Comparison of ENCODE assay signal across 8 mouse cellular contexts in the genomic region with DNA sequence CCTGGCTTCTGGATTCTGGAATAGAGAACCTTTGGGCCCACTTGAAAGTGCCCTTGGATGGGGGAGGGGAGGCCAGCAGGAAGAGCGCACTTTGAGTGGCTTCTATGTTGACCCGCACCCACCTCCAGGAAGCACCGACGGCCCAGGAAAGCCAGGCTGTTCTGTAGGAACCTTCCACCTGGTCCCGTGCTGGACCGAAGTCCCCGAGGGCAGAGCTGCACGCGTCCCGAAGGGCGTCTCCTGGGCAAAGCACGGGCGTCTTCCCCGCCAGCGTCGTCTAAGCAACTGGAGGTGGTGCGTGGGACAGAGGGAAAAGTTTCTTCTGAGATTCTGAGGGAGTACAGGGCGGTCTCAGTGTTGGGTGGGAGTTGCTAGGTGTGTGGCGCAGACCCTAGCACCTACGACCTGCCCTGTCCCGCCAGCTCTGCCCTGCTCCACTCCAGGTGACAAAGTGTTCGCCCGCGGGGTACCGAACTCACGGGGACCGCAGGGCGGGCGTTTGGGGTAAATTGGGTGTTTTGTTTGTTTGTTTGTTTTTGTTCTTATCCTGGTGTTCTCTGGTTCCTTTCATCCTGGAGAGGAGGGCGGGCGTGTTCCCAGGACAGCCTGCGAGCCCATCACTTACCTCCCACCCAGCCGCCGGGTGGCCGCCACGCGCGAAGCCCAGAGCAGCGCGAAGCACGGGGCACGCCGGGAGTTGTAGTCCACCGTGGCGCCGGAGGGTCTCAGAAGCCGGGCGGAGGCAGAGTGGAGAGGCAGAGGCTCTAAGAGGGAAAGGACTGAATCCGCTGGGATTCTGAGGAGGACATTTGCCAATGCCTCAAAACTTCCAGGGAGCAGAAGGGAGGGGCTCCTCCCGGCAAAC. TPM values are rescaled to one million over a fixed set of nuclear protein-coding genes. Genes with fewer than 3 reads are reported as not detected.
DNase-seq lines count a peak whose midpoint lies in the region; ATAC-seq and TF ChIP-seq lines count a peak whose summit lies in the region.

A gene (minus strand): TSS at position 782 of the 865 bp plus-strand sequence.

- 0 out of 2 replicates have a peak, but pooled peaks cover 3% of the 10 kb centered on the region for H3K9me3 ChIP-seq in G1E (replicated peaks)
- H3K9me3 ChIP-seq in hindbrain, embryonic 10.5 days, result no peaks in the 10 kb centered on the region

- peak within 1 kb of the TSS; percentile 42; the same call in 1 of the 2 replicates for H3K4me3 ChIP-seq in G1E (ENCODE audit: low read depth, low read length)
- H3K4me3 ChIP-seq in hindbrain, embryonic 10.5 days, result peak within 1 kb of the TSS; percentile 66

- no peaks in the 10 kb centered on the region for H3K27me3 ChIP-seq in G1E (ENCODE audit: insufficient read depth, low read length)
- H3K27me3 ChIP-seq in hindbrain, embryonic 10.5 days (ENCODE audit: insufficient read depth, poor library complexity, severe bottlenecking), result peaks cover 30% of the 10 kb centered on the region

- no peak for DNase-seq in G1E (ENCODE audit: low spot score)
- DNase-seq in brain, embryonic 14.5 days (ENCODE audit: low read depth), result peak; percentile 84
- peak; percentile 78 for DNase-seq in hindbrain, embryonic 10.5 days (ENCODE audit: low spot score)
- peak; percentile 37 to 41 for DNase-seq in layer of hippocampus, postnatal 14 days (ENCODE audit: low spot score in 2 of 2)
- peak; percentile 34 for DNase-seq in lung, postnatal 36 days
- peak; percentile 31 for DNase-seq in retina, postnatal 7 days (ENCODE audit: low read depth, low spot score)
- peak; percentile 2 to 48 for DNase-seq in urinary bladder, postnatal 36 days (ENCODE audit: low spot score in 2 of 2)

- no peak for ATAC-seq in G1E (ENCODE audit: extremely low read depth, insufficient number of reproducible peaks, low FRiP score, poor library complexity, severe bottlenecking)
- peak; percentile 44; the same call in 1 of the 2 replicates for ATAC-seq in frontal cortex, adult (ENCODE audit: low TSS enrichment)

- peaks cover 58% of the 10 kb centered on the region for H3K4me1 ChIP-seq in G1E (ENCODE audit: insufficient read depth, low read depth, low read length)
- H3K4me1 ChIP-seq in hindbrain, embryonic 10.5 days (replicated peaks), result peaks cover 12% of the 10 kb centered on the region; the same call in 1 of the 2 replicates

- no peak for TF ChIP-seq CTCF in G1E (IDR thresholded peaks at IDR 0.05; ENCODE audit: low read depth, low read length)
- no peak for TF ChIP-seq CTCF in brain, embryonic 14.5 days (IDR thresholded peaks at IDR 0.05; ENCODE audit: borderline replicate concordance, extremely low read depth, insufficient read depth, insufficient read length)

- no peak for TF ChIP-seq POLR2A in brain, embryonic 14.5 days (IDR thresholded peaks at IDR 0.05; ENCODE audit: borderline replicate concordance, extremely low read depth, insufficient read depth, insufficient read length, poor library complexity, severe bottlenecking)

- peak within 1 kb of the TSS; percentile 86 for H3K27ac ChIP-seq in hindbrain, embryonic 10.5 days

- peaks cover 7% of the 10 kb centered on the region for H3K36me3 ChIP-seq in G1E (replicated peaks)
- no peaks in the 10 kb centered on the region for H3K36me3 ChIP-seq in hindbrain, embryonic 10.5 days

- WGBS in hindbrain, embryonic 10.5 days, result 4% methylated on average over 50 of the region's 50 CpGs

RNA-seq across cellular contexts. Expression of the gene that starts here (rescaled TPM):
- total RNA-seq in G1E (2014; fragmentation: Nextera tagmentation), result not detected in 2 replicates
- total RNA-seq in G1E (2017), result 1.8 and 2.1 TPM in 2 replicates
- 0.09 and 0.10 TPM in 2 replicates for polyA plus RNA-seq in G1E (2012)
- polyA plus RNA-seq in brain, embryonic 14.5 days (2012; rRNA removed), result 0.26 TPM in 1 of 2 replicates, not detected in the other
- polyA plus RNA-seq in hindbrain, embryonic 10.5 days (2016; fragmentation: Nextera tagmentation; extraction: Ambion mirVana), result 0.71 and 1.1 TPM in 2 replicates
- total RNA-seq in layer of hippocampus, postnatal 14 days (2021), result not detected

Comparison
In these comparisons a context has a peak if more than half of its experiments do, and no peak if none do; other contexts are left out.
1. Peak in DNase-seq in brain, embryonic 14.5 days; RNA of the gene not detected or under 1 TPM.
2. Peak in DNase-seq in layer of hippocampus, postnatal 14 days; RNA of the gene not detected or under 1 TPM.